Mouse (Mus musculus) kidney, postnatal 36 days (tissue): ENCODE measurements around the gene Myrip.

Experiments used
- DNase-seq, 2 experiments: peaks; one replicate each; pipeline ENCODE4 v3.0.0; 2021 to 2022; ENCODE audit warnings: mixed read lengths in 2 of 2

Myrip gene

DNA sequence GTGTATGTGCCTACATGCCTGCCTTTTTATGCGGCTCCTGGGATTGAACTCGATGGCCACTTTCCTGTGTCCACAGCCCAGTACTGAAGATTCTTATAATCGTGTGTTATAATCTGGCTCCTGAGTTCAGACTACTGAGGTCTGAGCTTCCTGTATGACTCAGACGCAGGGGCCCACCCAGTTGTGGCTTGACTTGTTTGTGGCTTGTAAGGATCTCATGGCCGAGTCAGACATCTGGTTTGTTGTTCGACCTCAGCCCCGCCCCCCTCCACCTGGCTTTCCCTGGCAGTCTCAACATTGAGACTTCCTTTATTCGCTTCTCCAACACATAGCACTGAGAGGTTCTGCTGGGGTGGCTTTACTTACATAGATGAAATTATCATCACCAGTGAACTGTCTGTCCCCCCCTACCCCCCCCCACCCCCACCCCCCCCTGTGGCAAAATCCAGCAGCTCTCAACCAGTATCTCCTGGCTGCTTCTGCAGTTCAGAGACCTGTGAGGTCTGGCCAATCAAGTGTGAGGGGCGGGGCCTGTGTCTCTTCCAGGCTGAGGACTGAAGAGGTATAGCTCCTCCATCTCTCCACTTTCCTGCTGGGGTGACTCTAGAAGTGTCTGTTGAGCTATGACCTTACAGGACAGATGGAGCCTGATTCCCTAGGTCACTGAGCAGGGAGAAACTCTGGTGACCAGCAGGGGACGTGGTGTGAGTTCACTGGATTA lies 38.8 kb downstream of the Myrip start:
- DNase-seq, result no peak

- no peak for DNase-seq
Measured at GRCm38 (mm10) chr9:120343123-120343790, 41.9 kb downstream of the Myrip start.

GRCm38 (mm10) chr9:120345651-120346151 lies 44.4 kb downstream of the Myrip start:
- DNase-seq, result peak; percentile 39 to 55

GRCm38 (mm10) chr9:120349145-120349544 lies 47.8 kb downstream of the Myrip start:
- peak; percentile 20 to 28 for DNase-seq

DNA sequence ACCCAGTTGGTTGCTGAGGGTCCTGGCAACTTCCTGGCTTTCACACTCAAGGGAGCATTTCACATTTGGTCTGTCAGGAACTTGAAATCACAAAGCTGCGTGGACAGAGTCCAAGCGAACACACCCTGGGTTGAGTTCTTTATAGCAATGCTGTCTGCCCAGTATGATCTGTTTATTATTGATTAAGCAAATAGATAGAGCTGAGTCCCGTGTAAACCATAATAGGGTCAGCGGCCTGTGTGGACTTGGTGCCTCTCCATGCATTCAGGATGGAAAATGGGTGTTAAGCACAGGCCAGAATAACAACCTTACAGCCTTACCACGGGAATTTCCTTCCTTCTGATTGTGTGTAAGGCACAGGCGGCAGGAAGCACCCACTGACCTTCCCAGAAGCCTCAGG lies 49.0 kb downstream of the Myrip start:
- DNase-seq, result peak; percentile 30 to 39

- no peak for DNase-seq
Measured at GRCm38 (mm10) chr9:120351061-120351460, 49.7 kb downstream of the Myrip start.

DNA sequence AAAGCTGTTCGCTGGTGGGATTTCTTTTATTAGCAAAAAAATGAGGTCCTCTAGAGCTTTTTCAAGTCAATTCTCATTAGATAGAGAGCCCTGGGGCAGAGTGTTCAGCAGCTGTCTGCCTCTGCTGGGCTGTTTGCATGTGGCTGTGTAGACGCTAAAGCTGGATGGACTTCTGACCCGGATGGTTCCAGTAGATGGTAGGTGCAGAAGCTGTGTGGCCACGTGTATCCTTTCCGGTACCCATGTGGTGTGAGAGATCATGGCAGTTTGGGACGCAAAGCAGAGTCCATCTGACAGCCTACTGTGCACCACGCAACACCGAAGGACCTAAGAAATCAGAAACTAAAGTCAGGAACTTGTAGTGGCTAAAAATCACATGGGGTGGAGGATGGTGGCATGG lies 50.2 kb downstream of the Myrip start:
- DNase-seq, result no peak

GRCm38 (mm10) chr9:120353036-120353435 lies 51.7 kb downstream of the Myrip start:
- no peak for DNase-seq

DNA sequence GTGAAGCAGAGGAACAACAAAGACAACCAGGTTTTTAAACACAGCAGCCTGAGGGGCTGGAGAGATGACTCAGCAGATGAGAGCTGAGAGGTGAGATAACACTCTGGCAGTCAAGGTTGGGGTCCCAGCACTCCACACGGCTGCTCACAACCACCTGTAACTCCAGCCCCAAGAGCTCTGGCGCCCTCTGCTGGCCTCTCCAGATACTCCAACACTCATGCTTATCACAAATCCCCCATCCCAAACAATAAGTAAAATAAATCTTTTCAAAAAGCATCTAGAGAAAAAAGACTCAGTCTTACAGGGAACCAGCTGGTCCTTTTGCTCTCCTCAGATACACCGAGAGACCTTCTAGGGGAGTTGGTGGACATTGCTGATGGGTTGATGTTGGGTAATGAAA lies 52.7 kb downstream of the Myrip start:
- DNase-seq, result peak in 1 of 2 experiments; percentile 21

DNA sequence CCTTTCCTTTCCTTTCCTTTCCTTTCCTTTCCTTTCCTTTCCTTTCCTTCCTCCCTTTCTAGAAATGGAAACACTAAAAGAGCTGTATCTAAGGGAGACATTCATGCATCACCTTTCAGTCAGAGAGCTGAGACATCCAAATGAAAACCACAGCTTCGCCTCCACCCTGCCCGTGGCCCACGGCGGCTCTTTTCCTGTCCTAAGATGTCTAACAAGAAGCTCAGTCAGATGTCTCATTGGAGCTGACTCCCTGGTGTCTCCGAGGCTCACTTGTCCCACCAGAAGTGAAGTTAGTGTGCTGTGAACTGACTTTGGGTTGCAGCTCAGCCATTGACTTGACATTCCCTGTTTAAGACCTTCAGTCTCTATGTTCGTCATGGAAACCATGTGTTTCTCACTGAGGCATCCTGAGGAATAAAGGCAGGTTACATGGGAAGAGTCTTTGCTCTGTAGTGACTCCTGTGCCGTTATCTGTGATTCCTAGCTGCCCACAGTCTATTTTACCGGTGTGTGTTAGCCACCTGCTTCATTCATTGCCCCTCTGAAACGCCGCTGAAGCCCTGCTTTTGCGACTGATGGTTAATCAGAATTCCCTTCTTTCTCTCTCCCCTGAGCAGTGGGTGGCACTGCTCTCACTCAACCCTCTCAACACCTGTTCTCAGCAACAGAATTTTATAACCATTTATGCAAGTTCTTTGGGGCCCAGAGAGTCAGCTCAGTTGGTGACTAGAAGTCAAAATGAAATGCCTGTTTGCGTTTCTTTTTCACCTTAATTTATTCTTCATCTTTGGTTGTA lies 53.4 kb downstream of the Myrip start:
- DNase-seq, result no peak

DNA sequence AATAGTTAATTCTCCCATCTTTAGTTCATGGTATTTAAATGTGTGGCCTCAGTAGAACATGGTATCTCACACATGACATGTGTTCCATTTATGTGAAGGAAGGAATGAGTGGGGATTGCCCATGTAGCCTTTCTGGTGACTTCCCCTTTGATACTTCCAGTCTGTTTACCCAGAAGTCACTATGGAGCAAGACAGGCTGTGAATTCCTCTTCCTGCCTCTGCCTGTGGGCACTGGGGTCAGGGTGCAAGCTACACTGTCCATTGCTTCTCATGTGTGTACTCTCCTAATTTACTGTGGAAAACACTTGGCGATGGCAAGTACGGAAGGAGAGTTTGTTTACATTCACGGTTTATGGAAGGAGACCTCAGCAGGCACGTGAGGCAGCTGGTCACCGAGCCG lies 55.2 kb downstream of the Myrip start:
- DNase-seq, result no peak

GRCm38 (mm10) chr9:120358060-120358459 lies 56.7 kb downstream of the Myrip start:
- DNase-seq, result no peak

GRCm38 (mm10) chr9:120360397-120361177 lies 59.3 kb downstream of the Myrip start:
- peak; percentile 71 to 84 for DNase-seq

GRCm38 (mm10) chr9:120361656-120362055 lies 60.3 kb downstream of the Myrip start:
- DNase-seq, result no peak

GRCm38 (mm10) chr9:120362684-120363083 lies 61.4 kb downstream of the Myrip start:
- no peak for DNase-seq

GRCm38 (mm10) chr9:120364653-120365283 lies 63.5 kb downstream of the Myrip start:
- DNase-seq, result no peak

DNA sequence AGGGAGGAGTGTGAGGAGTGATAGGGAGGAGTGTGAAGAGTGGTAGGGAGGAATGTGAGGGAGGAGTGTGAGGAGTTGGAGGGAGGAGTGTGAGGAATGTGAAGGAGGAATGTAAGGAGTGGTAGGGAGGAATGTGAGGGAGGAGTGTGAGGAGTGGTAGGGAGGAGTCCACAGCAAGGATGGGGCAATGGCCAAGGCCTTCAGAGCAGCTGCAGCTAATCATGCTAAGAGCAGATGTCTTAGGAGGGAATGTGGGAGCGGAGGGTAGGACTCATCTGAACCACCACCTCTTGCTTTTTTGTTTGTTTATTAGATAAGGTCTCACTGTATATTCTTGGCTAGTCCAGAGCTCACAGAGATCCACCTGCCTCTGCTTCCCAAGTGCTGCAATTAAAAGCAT lies 66.2 kb downstream of the Myrip start:
- no peak for DNase-seq

- DNase-seq, result no peak
Measured at GRCm38 (mm10) chr9:120371633-120372032, 70.3 kb downstream of the Myrip start.

DNA sequence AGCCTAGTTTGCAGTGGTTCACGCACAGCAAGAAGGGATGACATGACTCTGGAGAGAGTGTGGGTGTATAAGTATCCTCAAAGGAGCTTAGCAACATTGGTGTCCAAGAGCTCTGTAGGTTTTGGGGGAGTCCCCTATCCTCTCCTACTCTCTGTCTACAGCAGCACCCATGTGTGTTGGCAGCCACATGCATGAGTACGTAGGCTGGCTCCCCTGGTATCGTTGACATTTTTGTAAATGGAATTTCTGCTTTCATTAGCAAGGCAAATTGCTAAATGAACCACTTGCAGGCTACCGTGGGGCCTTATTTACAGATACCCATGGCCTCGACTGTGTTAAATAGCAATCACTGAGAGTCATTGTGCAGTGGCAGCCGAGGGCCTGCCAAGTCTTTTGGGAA lies 71.0 kb downstream of the Myrip start:
- DNase-seq, result no peak

GRCm38 (mm10) chr9:120377726-120378125 lies 76.4 kb downstream of the Myrip start:
- DNase-seq, result peak; percentile 58 to 80

DNA sequence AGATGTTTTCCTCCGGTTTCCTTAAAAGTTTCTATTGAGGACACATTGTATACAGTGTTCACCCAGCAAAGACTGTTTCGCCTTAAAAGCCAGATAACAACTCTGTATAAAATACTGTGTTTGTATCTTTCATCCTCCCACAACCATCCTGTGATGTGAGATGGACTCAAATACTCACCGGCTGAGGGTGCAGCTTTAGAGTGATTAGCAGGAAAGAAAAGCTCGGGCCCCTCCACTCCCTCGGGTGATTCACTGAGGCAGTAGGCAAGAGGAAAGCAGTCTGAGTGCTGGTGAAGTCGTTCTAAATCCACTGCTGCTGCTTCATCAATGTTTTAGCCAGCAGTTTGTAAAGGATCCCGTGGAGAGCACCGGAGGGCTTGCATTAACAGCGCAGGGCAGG lies 93.9 kb downstream of the Myrip start:
- DNase-seq, result no peak

- no peak for DNase-seq
Measured at GRCm38 (mm10) chr9:120396579-120397185, 95.4 kb downstream of the Myrip start.
